Mouse (Mus musculus): ENCODE measurements at regions not wholly inside any gene's neighbourhood (a gene's known extent, or its start where the extent isn't known, plus 50 kb on each side); places are given as distances from the start of the nearest gene placed in this dataset.

DNA sequence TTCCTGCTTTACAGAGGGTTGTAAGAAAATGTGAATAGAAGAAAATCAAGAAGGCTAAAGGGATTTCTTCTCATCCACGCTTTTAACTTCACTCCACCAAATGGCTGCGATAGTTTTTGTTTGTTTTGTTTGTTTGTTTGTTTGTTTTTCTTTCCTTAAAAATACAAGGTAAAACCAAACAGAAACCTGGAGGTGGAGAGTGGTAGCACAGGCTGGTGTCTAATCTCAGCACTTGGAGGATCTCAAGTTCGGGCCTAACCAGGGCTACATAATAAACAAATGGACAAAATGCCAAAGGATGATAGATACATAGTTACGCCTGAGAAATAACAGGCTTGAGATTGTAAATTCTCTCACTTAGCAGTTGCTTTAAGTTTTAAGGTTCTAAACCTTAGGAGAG lies 50.8 kb upstream of the Mboat1 start:
- no peak for DNase-seq (ENCODE audit: low spot score)

DNA sequence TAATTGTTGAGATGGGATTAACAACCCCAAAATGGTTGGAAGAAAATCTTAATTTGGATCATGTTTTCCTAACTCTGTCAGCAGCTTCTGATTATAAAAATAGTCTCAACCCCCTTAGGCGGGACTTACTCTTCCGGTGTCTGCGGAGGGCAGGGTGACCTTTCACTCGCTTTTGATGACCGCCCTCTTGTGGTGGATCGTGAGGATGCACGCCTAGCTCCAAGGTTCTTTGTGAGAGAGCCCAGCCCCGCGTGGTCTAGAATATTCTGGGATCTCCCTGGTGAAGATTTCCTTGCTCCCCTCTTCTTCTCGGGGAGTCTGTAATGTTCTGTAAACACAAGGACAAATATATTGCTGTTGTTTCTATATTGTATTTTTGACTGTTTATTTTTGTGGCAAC lies 51.3 kb upstream of the Mboat1 start:
- DNase-seq (ENCODE audit: low spot score) = peak; percentile 82

DNA sequence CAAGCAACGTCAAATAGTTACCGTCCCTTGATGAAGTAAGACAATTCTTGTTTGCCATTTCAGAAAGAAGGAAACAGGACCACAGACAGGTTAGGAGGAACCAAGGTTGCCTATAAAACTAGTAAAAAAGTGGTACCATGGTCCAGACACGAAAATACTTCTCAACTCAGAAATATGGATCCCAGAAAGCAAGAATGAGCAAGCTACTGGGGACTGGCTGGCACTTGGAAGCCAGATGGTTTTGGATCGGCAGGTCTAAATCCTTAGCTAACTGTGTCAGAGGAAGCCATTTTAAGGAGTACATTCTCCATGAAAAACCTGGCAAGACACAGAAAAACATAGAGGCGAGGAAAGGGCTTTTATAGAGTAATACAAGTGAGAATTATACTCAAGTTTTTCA lies 51.9 kb upstream of the Mboat1 start:
- no peak for DNase-seq (ENCODE audit: low spot score)

DNA sequence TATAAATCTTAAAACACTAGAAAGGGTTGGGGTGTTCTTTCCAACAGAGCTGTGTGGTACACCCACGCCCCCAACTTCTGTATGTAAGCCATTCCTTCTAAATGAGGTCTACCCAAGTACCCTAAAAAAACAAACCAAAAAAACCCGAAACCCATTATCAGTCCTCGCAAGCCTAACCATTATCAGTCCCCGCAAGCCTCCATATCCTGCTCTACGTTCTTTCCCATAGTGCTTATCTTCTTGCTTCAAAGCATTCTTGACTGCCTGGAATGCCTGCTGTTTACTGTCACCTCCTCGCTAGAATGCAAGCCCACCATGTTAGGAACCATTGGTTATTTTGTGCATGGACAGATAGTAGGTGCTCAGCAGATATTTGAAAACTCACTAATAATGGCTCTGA lies 52.3 kb upstream of the Mboat1 start:
- DNase-seq (ENCODE audit: low spot score) = no peak

DNA sequence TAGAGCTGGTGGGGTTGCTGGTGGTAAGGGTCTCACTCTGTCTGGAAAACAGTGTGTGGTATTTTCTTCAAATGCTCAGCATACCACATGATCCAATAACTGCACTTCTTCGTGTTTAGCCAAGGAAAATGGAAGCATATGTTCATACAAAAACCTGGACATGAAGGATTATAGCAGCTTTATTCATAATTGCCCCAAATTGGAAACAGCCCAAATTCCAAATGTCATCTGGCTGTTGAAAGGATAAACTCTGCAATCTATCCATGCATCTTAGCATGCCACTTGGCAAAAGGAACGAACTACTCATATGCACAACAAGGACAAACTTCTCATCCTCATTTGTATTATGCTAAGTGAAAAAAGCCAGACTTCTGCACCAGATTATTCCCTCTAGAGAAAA lies 53.5 kb upstream of the Mboat1 start:
- no peak for DNase-seq (ENCODE audit: low spot score)

DNA sequence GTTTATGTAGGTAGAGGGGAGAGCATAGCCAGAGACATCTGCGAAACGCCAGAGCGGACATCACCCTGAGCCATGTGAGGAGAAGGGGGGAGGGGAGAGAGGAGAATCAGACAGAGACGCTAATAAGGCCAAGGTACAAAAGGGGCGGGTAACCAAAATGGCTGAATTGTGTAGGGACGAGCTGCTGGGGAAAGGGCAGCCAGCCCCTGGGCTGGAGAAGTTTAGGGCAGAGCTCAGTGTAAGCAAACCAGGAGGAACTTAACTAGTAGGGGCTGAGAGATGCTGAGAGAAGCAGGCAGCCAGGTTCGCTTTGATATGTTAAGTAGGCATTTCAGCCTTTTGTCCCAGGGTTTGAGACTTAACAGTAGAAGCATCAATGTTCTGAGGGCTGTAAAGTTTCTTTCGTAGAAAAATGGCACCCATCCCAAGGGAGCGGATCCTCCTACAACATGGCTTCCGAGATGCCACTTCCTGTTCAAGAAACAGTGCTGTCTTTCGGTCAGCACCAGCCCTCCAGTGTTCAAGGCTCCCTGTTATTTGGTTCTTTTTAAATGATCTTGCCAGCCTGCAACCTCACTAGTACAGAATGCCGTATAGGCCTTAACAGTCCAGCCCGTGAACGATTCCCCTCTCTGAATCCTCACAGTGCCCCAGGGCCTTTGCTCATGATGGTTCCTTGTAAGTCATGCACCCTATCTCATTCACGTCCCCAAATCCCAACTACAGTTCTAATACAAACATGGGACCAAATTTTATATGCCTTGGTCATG lies 55.4 kb upstream of the Mboat1 start:
- DNase-seq (ENCODE audit: low spot score) = no peak

DNA sequence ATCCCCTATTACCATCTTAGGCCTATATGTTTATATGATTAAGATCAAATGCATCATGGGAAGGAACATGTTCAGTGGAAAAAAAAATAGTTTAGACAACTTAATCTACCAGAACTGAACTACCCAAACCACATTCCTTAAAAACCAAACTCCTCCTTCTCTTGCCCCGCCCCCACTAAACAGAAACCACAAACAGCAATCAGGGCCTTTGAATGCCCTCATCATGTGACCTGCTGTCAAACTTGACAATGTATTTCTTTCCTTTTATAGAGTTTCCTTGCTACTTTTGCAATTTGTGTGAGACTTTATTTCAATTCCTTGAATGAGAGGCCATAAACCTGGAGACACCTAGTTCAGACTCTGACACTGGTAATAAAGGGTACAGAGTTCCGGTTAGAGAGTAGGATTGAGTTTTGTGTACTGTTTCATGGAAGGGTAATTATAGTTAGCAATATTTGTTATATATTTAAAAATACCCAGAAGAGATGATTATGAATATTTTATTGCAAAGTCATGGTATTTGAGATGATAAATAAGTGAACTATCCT lies 61.7 kb upstream of the Mboat1 start:
- no peak for DNase-seq (ENCODE audit: low spot score)

DNA sequence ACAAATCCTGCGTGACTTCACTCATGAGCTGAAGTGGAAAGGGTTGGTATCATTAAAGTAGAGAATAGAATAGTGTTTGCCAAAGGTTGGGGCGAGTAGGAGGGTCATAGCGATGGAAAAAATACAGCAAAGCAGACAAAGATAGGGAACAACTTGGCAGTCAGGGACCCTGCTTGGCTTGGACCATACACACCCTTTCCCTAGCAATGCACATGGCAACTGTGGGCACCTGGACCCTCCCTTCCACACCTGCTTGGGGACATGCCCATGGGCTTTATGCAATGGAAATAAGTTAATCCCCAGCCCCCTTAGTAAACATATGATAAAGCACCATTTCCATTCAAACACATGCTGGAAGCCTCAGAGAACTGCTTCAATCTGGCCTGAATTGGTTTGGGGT lies 62.2 kb upstream of the Mboat1 start:
- DNase-seq (ENCODE audit: low spot score) = no peak

DNA sequence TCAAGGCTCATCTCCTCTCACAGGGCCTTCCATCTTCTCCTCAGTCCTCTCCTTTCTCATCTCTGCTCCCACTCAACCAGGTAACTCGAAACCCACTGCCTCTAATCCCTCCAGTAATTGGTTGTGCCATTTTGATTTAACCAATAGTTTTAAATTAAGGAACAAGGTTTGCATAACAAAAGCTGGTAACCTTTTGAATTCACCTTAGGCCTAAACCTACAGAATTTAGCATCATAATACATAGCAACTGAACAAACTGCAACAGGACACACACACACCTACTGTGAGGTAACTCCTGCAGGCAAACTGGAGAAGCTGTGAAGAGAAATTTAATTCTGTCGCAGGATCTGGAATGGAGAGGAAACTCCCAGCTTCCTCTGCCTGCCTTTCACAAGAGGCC lies 66.9 kb upstream of the Mboat1 start:
- DNase-seq (ENCODE audit: low spot score) = no peak

DNA sequence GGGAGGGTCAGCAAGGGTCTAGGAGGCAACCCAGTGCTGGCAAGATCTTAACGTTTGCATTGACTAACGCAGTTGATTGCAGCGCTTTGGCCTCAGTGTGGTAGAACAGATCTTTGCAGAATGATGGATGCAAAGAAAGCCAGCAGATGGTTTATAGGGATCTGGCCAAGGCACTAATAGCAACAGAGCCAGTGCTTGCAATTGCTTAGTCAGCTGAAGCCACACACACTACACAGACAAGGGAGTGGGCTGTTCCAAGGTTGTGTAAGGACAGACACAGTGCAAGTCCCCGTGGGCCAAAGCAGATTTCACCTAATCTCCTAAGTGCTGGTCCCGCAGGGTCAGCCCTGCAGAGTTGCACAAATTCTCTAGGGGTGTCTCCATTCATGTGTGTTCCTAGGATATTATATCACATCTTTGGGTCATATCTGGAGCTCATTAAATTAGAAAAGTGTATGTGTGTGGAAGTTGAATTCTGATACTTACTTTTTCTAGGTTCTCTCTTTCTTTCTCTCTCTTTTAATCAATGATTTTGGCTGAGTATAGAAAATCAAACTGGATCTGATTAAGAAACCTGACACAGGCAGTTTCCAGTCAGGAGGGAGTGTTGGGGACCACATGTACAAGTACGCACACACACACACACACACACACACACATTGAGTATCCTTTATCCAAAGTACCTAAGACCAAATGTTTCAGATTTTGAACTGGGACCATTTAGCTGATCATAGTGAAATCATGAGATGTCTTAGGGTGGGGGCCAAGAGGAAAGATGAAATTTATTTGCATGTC lies 68.5 kb upstream of the Mboat1 start:
- no peak for DNase-seq (ENCODE audit: low spot score)

DNA sequence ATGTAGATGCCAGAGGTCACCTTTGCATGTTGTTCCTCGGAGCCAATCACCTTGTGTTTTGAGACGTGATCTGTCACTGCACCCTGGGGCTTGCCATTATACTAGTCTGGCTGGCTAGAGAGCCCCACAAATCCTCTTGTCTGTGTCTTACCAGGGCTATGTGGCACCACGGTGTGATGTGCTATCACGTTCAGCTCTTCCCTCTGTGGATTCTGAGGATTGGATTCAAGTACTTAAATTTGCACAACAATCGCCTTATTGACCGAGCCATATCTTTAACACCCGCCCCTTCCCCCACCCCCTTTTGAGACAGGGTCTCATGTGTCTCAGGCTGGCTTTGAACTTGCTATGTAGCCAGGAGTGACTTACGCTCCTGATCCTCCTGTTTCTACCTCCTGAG lies 70.8 kb upstream of the Mboat1 start:
- DNase-seq (ENCODE audit: low spot score) = no peak

DNA sequence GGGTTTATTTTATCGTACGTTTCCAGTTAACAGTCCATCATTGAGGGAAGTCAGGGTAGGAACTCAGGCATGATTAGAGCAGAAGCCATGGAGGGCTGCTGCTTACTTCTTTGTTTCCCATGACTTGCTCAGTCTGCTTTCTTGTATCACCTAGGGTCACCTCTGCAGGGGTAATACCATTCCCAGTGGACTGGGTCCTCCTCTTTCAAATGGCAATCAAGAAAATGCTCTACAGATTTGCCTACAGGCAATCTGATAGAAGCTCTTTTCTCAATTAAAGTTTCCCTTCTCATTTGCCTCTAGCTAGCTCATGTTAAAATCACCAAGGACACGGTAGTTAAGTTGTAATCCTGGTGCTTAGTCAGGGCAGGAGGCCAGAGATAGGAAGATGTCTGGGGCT lies 72.5 kb upstream of the Mboat1 start:
- DNase-seq (ENCODE audit: low spot score) = no peak

DNA sequence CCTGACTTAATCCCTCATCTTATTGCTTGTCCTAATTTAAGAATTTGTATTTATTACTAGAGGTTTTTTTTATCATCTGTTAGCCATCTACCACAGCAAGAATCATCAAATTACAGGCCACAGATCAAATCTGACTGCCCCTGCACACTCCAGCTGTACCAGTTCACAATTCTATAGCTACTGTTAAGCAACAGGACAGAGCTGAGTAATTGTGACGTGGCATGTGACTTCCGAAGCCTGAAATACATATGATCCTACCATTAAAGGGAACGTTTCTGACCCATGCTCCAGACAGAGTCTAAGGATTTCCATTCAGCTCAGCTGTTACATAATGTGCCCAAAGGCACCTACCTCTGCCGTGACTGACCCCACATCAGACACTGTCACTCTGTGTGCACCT lies 74.0 kb upstream of the Mboat1 start:
- DNase-seq (ENCODE audit: low spot score) = no peak

DNA sequence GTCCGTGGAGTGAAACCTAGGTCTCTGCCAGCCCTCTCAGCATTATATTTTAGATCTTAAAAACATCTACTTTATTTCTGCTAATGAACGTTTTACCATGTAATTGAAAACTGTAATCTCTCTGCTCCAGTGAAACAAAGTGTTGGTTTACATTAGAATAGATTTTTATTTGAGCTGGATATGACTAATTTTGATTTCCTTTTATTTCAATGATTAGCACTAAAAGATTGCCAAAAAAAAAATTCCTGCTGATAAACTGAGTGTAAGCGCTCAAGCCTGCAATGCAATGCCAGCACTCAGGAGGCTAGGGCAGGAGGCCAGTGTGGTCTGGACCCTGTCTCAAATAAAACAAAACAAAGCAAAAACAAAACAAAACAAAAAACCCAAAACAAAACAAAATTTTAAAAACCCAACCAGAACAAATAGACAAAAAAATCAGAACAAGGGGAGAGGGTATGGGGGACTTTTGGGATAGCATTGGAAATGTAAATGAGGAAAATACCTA lies 69.3 kb upstream of the E2f3 start:
- no peak for DNase-seq (ENCODE audit: low spot score)

DNA sequence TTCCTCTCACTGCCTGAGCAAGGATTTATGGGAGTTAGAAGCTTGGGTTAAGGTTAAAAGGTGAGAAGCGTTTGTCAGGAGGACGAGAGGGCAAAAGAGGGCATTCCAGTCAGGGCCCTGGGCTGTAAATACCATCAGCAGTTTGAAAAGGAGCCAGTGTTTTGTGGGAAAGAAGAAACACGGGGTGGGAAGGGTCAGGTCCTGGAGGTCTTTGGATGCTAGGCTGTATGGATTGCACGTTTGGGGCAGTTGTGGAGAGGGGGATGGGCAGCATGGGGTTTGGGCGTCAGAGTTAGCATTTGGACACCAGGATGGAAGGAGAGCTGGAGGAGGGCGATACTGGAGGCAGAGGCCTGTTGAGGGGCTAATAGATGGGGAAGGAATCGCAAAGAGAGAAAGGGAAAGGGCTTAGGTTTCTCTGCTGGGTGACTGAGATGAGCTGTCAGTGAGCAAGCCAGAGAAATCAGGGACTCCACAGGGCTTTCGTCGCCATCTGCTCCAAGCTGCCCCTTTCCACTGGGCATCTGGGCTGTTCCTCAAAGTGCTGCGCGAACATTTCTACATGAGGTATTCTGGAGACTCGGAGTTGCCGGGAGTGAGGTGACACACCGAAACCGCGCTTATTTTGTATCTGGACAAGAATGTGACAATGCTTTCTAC lies 66.2 kb upstream of the E2f3 start:
- DNase-seq (ENCODE audit: low spot score) = no peak

DNA sequence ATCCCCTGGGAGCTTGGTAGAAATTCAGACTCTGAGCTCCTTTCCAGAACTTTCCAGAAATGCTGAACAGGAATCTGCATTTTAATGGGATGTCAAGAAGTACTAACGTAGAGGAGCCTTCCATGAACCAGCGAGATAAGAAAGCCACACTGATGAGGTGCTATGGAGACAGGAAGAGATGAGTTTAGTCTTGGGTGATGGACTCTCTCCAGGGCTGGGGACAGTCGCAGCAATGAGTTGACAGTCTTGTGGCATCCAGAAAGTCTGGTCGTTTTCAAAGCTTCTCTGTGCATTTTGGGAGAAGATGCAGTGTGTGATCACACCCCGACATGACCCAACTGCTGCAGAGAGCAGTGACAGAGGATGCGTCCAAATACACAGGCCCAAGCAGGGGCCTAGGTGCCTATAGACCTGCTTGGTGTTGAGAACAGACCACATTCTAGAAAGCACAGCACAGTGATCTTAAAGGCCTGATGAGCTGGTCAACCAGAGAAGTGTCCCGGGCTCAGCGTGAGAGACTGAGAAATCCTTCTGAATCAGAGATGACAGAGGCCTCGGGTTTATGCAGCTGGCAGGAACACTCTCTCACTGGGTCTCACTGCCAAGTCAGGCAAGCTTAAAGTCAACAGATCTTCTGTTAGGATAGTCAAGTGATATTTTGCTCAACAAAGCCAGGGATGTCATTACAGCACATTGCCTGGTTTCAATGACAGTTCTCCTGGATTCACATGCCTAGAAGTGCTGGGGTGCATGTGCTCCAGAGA lies 65.1 kb upstream of the E2f3 start:
- DNase-seq (ENCODE audit: low spot score) = no peak

DNA sequence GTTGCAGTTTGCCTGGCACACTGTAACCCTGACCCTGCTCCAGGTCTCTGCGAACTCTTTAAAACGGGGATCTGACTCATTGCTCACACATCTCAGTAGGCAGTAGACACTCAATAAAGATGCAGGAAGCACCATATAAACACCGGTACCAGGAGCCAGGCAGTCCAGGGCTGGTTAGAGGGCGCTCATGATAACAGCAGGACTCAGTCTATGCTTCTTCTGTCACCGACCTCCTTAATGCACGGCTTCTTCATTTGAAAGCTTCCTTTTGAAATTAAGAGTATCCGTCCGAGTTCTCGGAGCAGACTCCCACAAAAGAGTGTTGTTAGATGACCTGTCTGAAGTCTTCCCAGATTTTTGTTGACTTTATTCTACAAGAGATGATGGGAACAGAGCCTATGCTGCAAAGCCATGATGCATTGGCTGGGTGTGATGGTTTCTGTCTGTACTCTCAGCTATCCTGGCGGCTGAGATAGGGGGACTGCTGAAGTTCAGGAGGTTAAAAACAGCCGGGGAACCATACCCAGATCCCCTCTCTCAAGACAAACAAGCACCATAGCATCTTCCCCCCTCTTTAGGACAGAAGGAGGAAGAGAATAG lies 62.5 kb upstream of the E2f3 start:
- no peak for DNase-seq (ENCODE audit: low spot score)

DNA sequence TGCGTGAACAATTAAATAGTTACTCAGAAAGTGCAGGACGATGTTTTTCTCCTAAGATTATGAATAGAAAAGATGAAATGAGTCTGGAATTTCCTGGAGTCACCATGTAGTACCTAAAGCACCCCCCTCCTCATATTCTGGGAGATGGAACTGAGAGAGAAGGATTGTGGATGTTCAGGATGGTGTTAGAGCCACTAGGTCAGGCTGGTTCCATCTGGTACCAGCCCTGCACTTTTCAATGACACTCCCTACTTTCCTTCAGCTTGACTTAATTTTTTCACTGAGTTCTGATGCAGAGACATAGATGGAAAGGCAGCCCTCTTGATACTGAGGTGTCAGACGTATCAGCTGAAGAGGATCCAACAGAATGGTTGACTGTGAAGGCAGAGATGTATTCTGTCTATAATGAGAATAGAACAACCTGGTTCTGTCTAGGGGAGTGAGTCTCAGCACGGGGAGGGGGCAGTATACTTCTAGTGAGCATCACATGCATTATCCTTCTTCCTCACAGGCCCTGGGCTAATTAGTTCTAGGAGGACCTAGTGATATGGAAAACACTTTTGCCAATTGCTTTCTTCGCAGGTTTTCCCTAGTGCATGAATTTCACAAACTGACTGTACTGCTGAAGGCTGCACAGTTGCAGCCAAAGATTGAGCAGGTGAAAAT lies 60.8 kb upstream of the E2f3 start:
- DNase-seq (ENCODE audit: low spot score) = no peak

DNA sequence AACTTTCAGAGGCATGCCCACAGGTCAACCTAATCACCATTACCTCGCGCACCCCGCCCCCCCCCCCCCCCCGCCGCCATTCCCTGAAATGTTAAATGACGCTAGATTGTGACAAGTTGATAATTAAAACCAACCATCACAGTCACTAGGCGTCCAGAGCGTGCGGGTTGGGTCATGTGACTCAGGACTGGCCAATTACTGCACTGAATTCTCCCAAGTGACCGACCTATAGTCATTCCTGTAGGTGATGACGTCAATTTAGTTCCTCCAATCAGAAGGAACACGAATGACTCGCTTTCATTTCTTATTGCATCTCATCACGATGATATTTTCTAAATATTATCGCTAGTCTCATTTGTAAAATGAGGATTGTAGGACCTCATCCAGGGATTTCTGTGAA lies 60.2 kb upstream of the E2f3 start:
- no peak for DNase-seq (ENCODE audit: low spot score)

DNA sequence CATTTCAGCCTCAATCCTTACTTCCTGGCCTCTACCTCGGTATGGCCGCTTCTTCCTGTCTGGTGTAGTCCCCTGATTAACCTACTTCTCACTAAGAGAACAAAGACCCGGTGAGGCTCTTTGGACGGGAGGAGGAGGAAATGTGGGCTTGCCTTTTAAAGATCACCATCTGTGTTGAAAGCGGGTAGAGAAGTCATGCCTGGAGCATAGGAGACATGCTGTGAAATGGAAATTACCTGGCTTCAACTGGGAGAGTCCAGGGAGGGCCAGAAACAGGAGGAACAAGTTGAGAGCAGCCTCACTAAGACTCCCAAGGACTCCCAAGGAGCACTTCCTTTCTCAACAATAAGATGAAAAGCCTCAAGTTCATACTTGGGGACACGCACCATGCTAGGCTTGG lies 59.4 kb upstream of the E2f3 start:
- no peak for DNase-seq (ENCODE audit: low spot score)

DNA sequence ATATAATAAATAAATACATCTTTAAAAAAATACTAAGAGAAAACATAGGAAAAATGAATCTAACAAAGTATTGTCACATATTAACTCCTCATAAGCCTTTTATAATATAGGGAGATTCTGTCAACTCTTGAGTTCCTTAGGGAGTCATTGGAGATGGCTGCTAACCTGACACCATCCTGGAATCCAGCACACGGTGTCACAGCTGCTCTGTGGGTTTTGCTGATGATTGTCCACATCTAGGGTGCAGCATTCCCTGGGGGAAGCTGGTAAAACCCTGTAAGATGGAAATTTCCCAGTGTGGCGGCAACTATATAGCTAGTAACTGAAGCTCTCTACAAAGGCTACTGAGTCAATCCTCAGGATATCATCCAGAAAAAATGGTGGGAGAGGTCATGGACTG lies 58.9 kb upstream of the E2f3 start:
- no peak for DNase-seq (ENCODE audit: low spot score)

Measured in ovary, postnatal 36 days (tissue).